Mouse (Mus musculus): ENCODE measurements at regions not wholly inside any gene's neighbourhood (a gene's known extent, or its start where the extent isn't known, plus 50 kb on each side); places are given as distances from the start of the nearest gene placed in this dataset.

DNA sequence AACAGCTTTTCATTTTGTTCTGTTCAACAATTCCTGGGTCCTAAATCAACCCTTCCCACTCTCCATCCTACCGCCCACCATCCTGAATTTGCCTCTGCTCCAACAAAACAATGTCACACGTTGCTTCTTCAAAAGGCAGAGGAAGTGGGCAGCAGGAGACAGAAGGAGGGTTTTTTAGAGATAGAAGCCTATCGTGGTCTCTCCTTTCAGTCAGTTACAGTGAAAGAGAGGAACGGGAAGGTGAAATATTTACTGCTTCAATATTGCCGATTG is 181.7 kb downstream of the Rdh14 start:
- TF ChIP-seq CTCF (IDR thresholded peaks at IDR 0.05; ENCODE audit: extremely low read depth, insufficient read length, insufficient replicate concordance, low read depth, low read length): no peak
- no peak for TF ChIP-seq POLR2A (IDR thresholded peaks at IDR 0.05; ENCODE audit: low read depth, low read length)

All from small intestine, adult 2 months (tissue).